Mouse (Mus musculus) NIH3T3 (cell line): ENCODE data around the gene Dpy19l3.

ENCODE experiments used
- DNase-seq: peaks from one replicate; pipeline ENCODE4 v3.0.0-alpha.2; 2012; ENCODE audit warnings: low read depth

Dpy19l3 gene

DNA sequence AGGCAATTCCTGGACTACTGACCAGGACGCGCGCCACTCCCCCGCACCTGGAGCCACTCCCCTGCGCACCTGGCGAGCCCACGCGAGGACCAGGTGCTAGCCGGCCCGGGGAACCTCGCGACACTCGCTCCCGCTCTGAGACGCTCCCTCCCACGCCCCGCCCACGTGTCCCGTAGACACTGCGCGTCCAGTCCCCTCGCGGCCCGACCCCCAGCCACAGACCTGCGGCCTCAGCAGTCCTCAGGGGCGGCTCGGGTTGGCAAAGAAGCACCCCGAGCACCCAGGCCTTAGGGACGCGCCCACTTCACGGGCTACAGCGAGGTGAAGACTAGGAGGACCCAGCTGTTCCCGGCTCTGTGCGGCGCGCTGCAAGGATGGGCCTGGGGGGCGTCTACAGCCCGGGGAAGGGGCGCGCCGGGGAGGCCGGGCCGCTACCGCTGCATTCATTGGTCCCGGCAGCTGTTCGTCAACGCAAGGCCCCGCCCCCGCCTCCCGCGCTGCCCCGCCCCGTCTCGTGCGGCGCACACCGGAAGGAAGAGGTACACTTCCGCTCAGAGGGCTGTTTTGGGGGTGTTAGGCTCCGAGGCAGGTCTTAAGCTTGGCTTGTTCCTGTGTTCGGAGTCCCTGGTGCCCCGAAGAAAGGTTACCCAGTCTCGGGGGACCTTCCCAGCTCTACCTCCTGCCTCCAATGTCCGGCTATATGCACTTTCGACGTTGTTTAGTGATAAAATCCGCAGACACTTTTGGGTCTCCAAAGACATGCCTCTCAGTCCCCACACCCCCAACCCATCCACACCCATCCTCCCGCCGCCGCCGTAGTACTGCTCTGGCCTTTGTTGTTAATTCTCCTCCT is at the start of gene Dpy19l3:
Gene Dpy19l3 (minus strand): TSS at position 422 of the 853 bp plus-strand sequence.
- peak; percentile 87 for DNase-seq

DNA sequence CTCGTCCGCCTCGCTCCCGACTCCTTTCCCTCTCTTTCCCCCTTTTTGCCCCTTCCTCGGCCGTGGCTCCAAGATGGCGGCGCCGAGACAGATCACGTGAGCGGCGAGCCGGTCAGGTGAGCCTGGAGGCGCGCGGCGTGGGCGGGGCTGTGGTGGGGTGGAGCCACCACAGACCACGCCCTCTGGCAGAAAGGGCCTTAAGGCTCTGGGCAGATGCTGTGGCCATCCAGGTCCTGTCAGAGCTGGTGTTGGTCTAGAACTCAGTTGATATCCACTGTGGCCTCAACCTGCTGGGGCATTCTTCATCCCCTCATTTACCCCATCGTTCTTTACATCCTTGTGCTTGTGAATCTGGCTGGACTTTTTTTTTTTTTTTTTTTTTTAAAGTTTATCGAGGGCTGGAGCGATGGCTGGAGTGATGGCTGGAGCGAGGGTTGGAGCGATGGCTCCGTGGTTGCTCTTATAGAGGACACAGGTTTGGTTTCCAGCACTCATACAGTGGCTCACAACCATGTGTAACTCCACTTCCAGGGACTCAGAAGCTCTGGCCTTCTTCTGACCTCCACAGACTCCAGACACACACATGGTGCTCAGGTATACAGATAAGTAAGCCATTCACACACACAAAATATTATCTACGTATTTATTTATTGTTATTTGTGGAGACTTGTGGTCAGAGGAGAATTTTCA is 48.8 kb upstream of the Dpy19l3 start, which contains the start of gene Zfp507:
Gene Zfp507 (minus strand): TSS at position 98 of the 690 bp plus-strand sequence.
- peak; percentile 98 for DNase-seq

DNA sequence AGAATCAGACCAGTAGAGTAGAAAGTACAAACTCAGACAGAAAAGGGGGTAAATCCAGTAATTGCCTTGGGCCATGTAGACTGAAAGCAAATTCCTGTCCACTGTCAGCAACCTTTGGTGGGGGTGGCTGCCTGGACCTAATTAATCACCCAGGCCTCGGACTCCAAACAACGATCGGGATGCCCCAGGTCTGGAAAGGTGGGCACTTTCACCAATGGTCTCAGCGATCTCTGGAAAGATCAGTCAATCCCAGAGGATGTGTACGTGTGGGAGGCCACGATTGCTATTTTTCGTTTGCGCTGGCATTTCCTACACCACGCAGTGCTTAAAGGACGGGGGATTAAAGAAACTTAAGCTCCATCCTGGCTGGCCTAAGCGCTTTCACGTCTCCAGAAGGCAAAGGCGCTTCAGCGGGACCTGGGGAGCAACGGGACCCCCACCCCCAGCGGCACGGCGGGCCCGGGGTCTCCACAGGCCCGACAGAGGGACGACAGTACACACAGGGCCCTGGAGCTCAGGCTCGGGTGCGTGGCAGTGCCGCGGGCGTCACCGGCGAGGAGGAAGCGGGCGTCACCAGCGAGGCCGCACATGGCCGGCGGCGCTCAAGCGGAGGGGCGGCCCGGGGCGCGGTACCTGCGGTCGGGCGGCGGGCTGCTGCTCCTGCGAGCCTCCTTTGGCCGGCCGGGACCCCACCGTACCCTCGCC is 48.1 kb upstream of the Dpy19l3 start:
- DNase-seq, result peak; percentile 42

DNA sequence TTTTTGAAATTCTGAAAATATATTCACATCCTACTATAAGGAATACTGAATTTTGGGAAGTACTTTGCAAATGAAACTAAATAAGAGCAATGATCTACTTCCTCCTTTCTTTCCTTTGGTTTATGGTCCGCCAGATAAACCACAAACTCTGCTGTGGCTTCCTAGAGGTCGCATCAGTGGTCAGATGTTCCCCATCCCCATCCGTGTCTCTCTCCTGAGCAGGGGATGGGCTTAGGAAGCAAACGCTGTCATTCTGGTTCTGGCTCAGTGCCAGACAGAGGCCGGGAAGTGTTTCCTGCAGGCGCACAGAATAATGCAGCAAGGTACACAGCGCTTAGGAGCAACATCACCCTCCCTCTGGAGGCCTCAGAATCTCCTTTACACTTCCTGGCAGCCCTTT is 41.9 kb upstream of the Dpy19l3 start:
- DNase-seq, result no peak

DNA sequence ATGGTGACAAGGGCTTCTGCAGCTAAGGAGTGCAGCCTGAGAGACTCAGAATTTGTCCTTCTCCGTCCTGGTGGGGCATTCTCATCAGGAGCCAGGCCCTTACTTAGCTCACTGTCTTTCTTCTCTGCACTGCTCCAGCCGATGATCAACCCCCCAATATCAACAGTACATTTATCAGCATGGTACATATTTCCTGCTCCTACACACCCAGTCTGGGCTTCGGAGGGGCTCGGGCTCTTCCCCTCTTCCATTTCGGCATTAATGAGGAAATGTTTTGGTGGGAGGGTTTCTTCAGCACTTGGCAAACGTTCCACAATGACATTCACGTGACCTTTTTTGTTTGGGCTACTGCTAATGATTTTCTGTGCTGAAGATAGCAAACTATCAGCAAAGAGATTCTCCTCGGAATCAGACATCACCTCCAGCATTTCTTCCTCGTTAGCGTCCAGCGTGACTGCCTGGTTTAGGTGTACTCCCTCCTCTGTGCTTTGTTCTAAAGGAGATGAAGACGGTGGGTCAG is 40.0 kb upstream of the Dpy19l3 start:
- DNase-seq, result no peak

DNA sequence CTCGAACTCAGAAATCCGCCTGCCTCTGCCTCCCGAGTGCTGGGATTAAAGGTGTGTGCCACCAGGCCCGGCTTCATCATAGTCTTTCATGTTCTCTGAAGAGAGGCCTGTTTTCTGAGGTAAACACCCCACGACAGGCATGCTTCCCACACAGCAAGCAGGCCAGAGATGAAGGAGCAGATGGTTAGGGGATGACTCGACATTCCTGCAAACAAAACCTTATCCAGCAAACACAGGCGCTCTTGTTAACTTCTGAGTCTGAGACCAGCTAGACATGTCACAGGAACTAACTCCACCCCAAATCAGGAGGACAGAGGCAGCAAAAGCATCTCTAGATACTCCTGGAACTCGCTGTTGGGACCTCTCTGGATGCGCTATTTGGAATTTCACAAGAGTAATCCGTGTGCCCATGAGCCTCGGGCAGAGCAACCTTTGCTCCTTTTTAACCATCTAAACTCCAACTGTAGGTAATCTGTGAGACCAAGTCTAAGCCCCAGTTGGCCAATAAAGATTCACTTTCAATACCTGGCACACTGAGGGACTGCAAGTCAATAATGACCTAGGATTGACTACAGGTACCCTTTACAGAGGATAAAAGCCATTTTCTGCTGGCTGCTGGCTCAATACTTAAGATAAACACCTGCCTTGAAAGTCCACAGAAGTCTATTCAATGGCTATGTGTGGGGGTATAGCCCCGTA is 38.0 kb upstream of the Dpy19l3 start:
- peak; percentile 42 for DNase-seq

DNA sequence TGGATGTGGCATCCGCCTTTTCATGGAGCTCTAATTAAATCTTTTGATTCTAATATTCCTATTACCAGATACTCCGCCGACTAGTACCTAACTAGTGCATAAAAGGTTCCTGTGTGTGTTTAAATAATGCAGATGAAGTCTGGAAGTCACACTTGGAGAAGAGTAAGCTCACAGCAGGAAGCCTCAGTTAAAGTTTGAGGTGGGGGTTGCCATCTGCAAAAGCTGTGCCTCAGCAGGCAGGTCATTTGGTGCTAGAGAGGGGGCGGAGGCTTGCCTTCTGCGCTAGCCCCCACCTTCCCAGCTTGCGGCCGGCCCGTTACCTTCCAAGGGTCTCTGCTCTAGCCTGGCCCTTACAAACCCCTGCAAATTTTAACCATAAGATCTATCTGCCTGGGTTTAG is 36.7 kb upstream of the Dpy19l3 start:
- no peak for DNase-seq

DNA sequence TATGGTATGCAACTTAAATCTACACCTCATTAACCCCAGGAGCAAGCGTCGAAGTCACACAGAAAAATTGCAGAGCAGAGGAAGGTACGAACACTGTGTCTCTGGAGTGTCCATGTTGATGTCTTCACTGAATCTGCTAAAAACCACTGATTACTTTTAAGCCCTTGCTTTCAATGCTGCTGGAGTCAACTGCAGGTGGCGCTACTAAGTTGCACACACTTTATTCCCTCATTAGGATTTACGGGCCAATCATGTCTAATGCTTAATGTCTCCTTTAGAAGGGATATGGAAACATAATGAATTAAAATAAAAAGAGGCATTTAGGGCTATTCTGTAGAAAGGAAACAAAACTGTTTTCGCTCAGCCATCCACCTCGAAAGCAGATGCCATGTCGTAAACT is 35.9 kb upstream of the Dpy19l3 start:
- DNase-seq, result peak; percentile 23

DNA sequence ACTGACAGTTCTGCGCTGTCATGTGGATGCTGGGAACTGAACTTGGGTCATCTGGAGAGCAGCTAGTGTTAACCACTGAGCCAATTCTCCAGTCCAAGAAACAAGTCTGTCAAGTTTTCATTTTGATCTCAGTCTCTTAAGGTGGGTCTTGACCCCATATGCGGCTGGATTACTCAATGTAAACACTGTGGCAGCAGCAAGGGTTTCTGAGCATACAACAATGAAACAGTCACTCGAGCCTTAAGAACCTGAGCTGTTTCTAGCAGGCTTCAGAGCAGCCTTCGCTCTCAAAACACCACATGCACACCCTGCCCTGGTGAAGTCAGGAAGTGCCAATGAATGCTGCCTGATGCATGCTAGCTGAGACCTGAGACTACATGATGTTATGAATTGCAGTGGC is 31.3 kb upstream of the Dpy19l3 start:
- no peak for DNase-seq

DNA sequence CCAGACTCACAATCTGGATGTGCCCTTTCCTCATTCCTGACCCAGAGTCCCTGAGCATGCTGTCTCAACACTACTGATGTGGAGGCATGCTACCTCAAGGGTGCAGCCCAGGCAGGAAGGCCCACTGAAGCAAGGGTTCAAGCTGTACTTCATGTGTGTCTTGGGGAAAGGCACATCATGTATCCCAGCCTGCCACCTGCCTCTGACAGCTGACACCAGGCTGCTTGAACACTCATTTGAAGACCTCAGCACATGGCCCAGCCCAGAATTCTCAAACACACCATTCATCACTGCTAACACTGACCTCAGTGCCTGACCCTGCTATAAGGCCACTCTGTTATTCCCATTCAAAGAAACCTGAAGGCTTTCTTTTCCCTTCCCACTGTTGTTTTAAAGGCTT is 28.0 kb upstream of the Dpy19l3 start:
- no peak for DNase-seq

DNA sequence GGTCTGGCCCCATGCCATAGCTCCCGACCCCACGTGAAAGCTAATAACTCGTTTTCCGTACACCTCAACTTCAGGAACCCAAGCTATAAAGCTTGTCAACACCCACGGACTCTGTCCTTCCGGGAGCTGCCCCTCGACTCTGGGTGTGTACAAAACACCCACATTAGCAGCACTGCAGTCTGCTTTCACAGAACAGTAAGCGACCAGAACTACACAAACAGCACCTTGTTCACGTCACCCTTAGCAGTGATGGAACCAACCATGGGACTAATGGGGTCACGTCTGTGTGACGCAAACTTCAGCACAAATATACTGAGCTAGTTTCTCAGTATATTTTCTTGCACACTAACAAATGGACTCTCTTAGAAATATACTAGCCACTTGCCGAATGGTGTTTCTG is 19.9 kb upstream of the Dpy19l3 start:
- DNase-seq, result no peak

DNA sequence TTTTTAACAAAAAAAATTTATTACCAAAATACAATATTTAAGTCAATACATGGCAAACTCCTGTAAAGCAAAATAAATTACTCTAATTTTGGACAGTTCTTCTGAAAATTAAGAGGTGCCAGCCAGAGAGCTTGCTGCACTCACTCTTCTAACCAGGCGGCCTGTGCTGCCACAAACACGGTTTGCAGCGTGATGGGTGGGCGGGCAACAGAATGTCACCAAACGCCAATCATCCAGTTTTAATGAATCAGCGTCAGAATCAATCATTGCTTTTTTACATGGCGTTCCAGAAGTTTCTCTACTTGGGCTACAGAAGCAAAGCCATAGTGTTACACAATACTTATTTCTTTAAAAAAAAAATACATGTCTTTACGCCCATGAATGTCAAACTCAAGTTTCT is 18.1 kb upstream of the Dpy19l3 start:
- DNase-seq, result no peak

DNA sequence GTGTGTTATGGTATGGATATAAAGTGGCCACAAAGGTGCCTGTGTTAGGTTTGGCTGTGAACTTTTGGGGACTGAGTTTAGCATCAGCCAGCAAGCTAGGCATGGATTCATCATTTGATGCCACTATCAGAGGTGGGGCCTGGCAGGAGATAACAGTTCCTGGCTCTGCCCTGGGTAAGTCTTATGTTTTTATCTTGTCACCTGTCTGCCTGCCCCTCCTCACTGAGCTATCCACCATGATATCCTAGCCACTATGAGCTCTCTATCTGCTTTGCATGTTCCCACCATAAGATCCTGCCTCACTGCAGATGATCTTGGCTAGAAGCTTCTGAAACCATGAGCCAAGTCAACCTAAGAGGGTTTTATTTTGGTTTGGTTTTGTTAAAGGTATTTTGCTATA is 16.9 kb upstream of the Dpy19l3 start:
- DNase-seq, result no peak

DNA sequence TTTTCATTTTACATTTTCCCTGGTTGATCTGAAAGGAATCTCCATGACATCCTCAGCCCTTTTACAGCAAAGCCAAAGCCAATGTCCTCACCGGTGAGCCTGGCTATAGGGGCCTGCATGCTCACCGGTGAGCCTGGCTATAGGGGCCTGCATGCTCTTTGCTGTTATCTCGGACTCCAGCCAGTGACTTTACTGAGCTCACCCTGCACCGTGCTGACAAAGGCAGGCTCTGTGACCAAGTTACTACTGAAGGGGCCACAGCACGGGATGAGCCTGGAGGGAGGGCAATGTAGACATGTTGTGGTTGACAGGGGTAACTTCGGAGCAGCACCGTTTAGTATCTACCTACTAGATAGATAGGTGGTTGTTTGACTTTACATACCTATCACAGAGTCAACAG is 15.9 kb upstream of the Dpy19l3 start:
- no peak for DNase-seq

DNA sequence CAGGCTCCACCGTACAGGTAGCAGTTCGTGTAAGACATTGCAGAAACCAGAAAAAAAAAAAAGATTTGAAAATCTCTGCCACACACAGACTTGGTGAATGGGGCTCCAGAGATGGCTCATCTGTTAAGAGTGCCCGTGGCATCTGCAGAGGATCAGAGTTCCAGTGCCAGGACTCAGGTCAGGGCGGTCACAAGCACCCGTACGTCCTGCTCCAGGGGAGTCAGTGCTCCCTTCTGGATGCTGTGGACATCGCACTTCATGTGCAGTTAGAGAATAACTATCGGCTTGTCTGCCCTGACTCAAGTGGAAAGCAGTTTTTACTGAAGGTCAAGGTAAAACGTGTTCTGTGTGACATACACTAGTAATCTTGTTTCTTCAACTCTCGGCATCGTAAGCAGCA is 10.2 kb upstream of the Dpy19l3 start:
- DNase-seq, result no peak

DNA sequence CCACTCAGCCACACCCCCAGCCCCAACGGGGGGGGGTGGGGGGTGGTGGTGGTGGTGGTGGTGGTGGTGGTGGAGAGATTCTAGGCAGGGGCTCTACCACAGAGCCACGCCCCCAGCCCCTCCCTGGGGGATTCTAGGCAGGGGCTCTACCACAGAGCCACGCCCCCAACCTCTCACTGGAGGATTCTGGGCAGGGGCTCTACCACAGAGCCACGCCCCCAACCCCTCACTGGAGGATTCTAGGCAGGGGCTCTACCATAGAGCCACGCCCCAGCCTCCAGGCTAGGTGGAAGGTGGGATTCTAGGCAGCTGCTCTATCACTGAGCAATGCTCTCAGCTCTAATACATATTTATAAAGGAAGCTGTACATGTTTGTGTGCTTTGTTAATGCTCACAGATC is 7.5 kb upstream of the Dpy19l3 start:
- DNase-seq, result no peak

DNA sequence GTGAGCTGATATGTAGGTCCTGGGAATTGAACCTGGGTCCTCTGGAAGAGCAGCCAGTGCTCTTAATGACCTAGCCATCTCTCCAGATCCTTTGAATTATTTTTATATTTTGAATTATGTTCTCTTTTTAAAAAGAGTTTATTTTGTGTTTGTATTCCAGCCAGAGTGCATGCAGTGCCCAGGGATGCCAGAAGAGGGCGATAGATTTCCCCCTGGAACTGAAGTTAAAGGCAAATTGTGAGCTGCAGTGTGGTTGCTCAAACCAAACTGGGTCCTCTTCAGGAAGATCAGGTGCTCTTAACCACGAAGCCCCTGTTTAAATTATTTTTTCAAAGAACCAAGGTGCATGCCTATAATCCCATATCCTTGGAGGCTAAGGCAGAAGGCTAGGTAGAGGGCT is 5.3 kb upstream of the Dpy19l3 start:
- peak; percentile 49 for DNase-seq

DNA sequence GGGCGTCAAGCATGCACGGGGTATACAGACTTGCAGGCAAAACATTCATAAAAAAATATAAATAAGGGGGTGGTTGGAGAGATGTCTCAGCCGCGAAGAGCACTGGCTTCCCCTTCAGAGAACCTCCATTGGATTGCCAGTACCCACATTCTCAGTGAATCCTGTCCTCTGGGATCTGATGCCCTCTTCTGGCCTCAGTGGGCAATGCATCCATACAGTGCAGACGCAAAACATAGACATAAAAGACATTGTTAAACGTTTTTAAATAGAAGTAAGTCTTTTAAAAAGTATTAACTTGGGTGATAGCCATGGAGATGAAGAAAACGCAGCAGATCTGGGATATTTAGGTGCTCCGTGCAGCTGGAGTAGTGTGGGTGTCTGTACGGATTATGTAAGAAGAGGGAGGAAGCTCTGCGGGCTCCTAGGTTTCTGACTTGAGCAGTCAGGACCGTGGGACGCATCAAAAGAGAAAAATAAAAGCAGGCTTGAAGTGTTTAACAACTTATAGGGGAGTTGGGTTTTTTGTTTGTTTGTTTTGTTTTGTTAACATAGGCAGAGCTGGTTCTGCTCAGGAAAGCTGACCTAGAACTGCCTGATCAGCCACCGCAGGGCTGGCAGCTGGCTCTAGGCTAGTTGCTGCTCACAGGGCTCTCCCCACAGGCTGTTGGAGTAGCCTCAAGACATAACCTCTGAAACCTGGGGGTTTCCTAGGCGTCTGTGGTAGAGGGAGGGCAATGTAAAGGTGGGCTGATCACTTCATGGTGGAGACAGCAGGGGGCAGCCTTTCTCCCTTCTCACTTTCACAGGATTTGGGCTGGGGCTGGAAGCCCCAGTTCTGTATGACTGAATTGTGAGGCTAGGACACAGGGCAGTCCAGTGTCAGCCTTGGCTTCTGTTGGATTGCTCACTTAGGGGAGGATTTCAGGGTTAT is 2.5 kb upstream of the Dpy19l3 start:
- DNase-seq, result peak; percentile 40

DNA sequence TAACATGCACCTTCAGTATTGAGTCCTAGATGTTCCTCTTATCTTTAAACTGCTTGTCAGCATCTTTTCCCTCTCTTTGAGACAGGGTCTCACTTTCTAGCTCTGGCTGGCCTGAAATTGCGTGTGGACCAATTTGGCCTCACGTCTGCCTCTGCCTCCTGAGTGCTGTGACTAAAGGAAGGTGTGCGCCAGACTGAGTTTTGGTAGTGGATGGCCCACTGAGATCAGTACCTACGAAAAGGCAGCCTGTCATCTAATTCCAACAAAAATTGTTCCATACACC is 573 bp upstream of the Dpy19l3 start:
- no peak for DNase-seq

DNA sequence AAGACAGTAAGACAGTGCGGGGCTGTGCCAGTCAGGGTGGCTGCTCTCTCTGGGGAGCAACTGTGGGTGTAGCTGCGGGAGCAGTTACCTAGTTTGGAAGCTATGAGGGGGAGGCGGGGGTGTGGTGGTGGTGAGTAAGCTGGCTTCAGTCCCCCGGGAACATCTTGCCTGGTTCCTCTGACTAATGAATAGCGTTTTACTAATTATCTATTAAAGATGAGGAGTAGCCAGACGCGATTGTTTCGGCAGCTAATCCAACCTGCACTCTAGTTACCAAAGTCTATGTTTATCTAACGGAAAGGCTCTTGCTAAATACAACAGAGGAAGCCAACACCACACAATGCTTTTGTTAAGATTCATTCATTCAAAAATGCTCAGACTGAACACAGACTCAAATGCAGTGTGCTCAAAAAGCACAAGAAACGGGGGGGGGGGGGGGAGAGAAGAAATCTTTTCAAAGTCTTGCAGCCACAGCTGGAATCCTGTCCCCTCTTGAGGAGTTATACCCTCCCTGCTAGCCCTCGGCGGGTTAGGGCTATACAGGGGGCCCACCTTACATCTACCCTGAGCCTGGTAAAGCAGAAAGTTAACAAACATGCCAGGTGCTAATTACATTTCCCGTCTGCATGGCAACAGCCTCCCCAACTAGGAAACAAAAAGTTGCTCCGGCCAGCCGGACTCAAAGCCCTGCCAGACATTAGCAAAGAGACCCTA is 778 bp downstream of the Dpy19l3 start:
- peak; percentile 62 for DNase-seq
